Mouse (Mus musculus) erythroblast, adult 5-6 weeks (primary cell): ENCODE measurements around the gene BC107364. TPM values are rescaled to one million over a fixed set of nuclear protein-coding genes. Genes with fewer than 3 reads are reported as not detected.
"Not testable (repeated sequence)": the region's sequence is repeated elsewhere in the genome, so short reads cannot be mapped to it uniquely, and the experiment has no call there.

Experiments
- ATAC-seq: replicated peaks from 2 replicates; pipeline ENCODE4 v1.8.0; 2016; ENCODE audit warnings: moderate number of reproducible peaks, mild to moderate bottlenecking, moderate TSS enrichment, inconsistent platforms; ENCODE audit not compliant: poor library complexity, low FRiP score, severe bottlenecking
- total RNA-seq, 2 experiments: library from RNA; stranded (forward) in 1 of 2; stranded (reverse) in 1 of 2; fragments of 150-400 nt in 1 of 2; fragments of 200-764, 138-1000 nt in 1 of 2; gene quantifications; 2 replicates each; pipeline versions ENCODE4 v1.2.3 to v1.2.4; 2015 to 2017; ENCODE audit warnings: low replicate concordance in 2 of 2

Gene BC107364
- total RNA-seq, 2 experiments from 2014 or later = not detected

DNA sequence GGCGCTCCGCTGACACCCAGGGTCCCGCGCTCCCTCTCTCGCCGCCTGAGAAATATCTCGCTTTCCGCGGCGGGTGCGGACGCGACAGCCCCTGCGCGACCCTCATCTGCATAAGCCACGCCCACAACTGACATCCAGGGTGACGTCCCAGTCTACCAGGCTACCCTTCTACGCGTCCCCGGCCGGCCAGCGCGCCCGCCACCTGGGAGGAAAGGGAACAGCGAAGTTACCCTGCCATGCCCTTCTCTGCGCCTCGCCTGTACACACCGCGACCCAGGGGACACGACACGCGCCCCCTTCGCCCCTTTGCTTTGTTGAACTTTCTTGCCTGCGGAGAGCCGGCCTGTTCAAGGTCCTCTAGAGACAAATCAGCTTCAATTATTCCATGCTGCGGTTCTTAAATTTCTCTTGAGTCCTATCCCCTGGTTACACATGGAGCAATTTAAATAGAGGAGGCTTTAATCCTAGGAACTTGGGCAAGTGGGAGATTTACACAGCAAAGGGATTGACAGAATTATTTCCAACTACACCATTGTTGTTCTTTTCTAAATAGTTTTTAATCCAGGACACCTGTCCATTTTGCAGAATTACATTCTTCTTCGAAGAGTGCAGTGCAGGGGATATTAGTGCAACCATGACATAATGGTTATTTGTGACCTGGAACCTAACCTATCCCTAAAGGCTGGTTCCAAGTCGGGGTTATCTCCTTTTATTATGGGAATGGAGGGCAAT is 34.9 kb upstream of the BC107364 start:
- peak; percentile 82 for ATAC-seq

DNA sequence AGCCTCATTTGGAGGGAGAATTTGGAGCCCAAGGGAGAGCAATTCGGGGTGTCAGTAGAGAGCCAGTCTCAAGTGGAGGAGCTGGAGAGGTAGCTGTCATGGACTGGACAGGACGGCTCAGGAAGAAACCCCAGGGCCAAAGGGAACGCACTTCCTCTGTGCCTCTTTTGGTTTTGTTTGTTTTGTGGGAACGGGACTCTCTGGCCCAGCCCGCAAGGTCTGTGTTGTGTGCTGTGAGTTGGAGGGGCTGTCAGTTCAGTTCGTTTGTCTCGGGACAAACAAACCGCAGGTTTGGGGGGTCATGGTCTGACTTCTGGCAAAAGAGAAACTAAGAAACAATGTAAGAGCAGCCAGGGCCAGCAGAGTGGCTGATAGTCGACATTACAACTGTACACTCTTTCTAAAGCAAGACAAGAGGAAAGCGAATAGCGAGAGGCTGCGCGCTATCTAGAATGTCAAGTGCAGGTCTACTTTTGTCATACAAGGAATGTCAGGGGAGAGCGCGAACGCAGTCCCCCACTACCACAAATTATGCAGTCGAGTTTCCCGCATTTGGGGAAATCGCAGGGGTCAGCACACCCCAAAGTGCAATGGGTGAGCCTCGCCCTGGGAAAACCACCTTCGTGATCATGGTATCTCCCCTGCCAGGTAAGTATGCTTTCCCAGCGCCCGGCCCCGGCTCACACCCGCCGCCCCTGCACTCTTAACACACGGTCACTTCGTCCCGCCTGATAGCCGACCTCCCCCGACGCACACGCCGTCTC is 34.1 kb upstream of the BC107364 start:
- ATAC-seq = peak; percentile 53

DNA sequence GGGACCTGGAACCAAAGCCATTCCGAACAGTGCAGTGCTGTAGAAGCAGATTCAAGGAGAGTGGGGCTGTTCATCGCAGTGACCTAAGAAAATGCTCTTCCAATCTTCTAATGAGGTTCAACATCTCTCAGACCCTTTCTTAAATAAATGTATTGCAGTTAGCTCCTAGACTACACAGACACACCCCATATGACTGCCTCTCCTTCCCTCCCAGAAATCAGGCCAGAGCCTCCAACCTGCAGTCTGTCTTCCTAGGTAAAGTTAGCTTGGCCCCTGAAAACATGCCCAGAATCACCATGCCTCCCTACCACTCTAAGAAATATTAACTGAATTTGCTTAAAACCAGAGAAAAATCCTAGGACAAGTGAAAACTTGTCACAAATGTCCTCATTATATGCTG is 33.3 kb upstream of the BC107364 start:
- no peak for ATAC-seq

DNA sequence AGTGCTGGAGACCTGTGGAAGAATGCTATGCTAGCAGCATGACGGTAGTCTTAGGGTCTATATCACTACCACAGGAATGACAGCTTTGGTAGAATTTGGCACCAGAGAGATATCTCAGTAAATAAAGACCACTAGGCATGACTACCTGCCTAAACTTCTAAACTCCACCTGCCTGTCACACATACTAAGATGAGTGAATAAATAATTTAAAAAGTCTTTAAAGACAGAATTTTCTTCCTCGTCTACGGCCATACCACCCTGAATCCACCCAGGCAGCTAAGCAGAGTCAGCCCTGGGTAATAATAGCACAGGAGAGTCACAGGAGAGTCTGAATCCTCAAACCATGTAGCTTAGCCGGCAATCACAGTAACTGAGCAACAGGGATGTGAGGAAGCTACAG is 32.8 kb upstream of the BC107364 start:
- ATAC-seq = no peak

- no peak for ATAC-seq
Measured at GRCm38 (mm10) chr3:96483946-96484345, 31.8 kb upstream of the BC107364 start.

GRCm38 (mm10) chr3:96483044-96483443 is 30.9 kb upstream of the BC107364 start:
- not testable (repeated sequence) for ATAC-seq

DNA sequence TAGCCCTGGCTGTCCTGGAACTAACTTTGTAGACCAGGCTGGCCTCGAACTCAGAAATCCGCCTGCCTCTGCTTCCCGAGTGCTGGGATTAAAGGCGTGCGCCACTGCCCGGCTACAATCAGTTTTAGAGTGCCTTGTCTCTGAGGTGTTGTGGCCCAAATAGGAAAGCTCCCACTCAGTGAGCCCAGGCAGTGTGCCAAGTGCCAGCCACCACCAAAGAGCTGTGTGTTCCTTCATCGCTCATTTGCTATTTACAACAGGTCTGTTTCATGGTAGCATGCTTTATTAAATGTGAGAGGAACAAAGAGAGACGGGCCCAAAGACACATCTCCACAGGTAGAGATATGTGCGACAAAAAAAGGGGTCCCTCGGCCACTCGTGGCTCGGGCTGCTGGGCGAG is 30.3 kb upstream of the BC107364 start:
- ATAC-seq = no peak

GRCm38 (mm10) chr3:96481856-96482255 is 29.8 kb upstream of the BC107364 start:
- ATAC-seq = no peak

DNA sequence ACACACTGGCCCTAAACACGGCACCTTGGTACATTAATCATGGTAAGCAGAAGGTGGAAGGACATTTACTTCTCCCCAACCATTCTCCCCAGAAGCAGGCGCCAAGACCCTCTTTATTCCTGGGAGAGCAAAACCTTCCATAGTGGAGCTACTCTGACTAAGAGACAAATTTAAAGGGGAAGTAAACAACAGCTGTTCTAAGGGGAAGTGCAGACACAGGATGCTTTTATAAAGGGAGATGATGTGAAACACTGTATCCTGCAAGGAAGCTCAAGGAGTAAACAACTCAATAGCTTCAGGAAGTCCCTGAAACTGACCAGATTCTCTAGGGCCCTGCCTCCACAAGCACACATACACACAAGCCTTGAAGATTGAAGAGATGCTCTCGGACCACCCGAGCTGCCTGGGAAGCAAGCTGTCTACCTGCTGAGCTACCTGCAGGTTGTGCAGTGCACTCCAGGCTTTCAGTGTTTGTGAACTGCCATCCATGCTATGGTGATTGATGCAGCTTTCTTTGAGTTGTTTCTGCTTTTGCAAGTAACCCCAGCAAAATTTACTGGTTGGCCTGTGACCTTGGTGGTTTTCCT is 28.7 kb upstream of the BC107364 start:
- ATAC-seq = no peak

GRCm38 (mm10) chr3:96479249-96479648 is 27.1 kb upstream of the BC107364 start:
- no peak for ATAC-seq

DNA sequence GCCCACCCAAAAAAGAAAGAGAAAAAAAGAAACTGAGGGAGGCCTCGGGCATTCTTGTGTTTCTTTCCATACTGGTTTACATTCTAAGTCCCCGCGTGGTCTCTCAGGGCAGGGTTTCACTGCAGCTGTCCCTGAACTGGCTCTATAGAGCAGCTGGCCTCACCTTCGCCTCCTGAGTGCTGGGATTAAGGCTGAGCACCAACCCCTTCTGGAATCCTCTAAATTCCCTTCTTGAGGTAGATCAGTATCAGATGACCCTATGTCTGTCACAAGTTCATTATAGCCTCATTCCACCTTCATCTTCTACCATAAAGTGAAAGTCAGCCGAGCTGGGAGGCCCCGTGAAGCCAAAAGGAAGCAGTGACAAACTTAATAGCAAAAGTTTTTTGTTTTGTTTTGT is 25.5 kb upstream of the BC107364 start:
- ATAC-seq = no peak

DNA sequence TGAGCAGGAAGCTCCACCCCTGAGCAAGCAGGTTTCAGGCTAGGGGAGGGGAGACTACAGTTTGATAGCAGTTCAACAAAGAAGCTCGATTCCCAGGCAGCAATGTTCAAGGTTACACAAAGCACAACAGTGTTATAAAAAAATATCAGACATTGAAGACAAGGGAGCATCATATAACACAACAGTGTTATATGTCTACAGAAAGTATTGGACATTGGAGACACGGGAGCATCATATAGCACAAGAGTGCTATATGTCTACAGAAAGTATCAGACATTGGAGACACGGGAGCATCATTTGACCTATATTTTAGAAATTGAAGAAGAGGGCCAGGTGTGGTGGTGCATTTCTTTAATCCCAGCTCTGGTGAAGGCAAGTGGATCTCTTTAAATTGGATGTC is 25.0 kb upstream of the BC107364 start:
- no peak for ATAC-seq

DNA sequence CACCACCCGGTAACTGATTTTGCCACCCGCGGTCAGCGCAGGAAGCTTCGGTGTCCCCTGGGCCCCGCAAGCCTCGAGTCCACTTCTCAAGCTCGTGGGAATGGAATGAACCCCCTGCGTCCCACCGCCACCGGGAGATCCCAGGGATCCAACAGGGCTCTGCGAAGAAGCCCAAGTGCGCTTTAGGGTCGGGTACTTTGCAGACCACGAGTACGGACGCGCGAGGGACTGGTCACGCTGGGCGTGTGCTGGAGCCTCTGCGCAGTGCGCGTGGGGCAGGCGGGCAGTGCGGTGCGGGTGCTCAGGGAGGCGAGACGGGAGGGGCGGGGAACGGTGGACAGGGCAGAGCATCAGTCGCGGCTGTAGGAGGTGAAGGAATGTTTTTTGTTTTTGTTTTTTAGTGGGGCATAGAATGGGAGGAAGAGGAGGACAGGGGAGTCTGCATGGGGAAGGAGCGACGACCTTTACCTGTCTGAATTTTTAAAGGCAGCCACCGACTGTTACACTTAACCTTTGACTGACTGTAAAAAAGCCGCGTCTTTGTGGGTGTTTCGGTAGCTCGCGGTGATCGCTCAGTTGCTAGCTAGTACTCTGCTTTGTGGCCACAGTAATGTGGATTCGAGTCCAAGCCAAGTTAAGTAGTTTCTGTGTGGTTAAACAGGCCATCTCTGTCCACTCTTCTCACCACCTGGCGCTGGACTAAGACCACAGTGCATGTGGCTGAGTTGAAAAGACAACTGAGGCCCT is 23.0 kb upstream of the BC107364 start:
- ATAC-seq = no peak

- not testable (repeated sequence) for ATAC-seq
Measured at GRCm38 (mm10) chr3:96473556-96473955, 21.4 kb upstream of the BC107364 start.

DNA sequence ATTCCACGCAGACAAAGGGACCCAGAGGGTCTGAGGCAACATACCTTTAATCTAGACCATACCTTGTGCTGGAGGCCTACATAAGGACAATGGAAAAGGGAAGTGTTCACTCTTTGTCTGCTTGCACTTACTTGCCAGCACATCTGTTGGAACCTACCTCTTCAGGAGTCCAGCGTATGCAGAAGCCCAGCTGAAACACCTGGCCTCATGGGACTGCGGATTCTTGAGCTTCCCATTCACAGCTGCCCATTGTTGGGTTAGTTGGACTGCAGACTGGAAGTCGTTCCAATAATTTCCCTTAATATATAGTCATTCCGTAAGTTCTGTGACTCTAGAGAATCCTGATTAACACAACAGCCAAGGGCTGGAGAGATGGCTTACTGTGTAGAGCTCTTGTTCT is 20.0 kb upstream of the BC107364 start:
- no peak for ATAC-seq

DNA sequence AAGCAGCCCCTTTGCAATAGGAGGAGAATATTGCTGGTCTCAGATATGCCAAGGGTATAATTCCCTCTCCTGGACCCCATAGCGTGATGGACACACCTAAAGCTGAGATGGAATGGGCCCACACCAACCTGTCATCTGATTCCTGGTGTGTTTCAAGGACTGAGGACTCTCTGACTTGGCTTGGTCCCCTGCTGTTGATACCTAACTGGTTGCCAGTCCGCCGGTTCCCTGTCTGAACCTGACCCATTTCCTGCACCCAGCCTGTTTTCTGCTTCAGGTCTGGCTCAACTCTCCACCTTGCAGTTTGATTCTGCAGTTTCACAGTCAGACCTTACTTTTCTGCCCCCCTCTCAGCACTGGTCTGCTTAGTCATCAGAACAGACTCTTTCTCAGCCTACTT is 17.5 kb upstream of the BC107364 start:
- ATAC-seq = no peak

DNA sequence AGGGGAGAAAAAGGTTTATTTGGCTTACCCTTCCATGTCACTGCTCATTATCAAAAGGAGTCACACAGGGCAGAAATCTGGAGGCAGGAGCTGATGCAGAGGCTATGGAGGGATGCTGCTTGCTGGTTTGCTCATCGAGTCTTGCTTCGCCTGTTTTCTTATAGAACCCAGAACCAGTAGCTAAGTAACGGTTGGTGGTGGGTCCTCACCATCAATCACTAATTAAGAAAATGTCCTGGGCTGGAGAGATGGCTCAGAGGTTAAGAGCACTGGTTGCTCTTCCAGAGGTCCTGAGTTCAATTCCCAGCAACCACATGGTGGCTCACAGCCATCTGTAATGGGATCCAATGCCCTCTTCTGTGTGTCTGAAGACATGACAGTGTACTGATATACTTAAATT is 16.2 kb upstream of the BC107364 start:
- not testable (repeated sequence) for ATAC-seq

DNA sequence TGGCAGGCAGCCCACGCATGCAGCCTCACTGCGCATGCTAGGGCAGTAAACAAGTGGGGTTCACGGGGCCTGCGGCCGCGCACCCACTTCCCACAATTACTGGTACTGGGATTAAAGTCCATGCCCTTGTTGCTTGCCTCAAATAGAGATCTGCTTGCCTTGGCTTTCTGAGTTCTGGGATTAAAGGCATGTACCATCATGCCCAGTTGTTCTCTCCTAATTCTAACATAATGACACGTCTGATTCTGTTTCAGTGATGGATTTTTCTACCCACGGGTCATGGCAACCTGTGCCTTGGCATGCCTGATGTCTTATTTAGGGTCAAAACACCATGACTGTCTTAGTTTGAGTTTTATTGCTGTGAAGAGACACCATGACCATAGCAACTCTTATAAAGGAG is 15.5 kb upstream of the BC107364 start:
- no peak for ATAC-seq

- no peak for ATAC-seq
Measured at GRCm38 (mm10) chr3:96463891-96464290, 11.8 kb upstream of the BC107364 start.

DNA sequence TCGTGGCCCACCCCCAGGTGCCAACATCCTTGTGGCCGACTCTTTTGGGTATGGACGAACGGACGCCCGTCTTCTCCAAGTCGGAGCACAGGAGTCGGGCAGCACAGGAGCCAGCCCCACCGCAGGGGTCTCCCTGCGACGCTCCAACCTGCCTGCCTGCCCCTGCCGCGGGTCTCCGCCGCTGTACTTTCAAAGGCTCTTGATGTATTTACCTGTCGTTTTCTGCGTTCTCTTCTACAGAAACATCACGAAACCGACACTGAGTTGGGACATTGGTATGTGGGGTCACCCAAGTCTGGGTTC is 8.4 kb upstream of the BC107364 start:
- not testable (repeated sequence) for ATAC-seq
